1 mouse cellular context compared by ENCODE assay signal in the genomic region with DNA sequence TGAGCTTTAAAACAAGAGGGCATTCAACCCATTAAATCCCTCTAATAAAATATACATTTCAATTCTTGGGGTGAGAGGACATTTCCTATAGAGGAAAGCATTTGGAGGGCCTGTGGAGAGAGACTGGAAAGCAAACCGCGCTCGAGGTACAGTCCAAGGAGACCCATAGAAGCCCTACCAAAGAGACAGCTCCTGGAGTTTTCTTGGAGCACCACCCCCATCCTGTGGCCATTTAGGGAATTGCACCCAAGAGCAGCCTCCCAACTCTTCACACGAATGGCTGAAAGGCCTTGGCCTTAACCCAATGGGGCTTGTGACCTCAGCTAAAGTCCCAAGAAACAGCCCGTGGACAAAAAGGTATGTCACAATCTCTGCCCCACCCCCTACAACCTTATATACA.
A peak's percentile ranks its signal among the peaks of the same experiment; 100 is the strongest.
TF ChIP-seq lines count a peak whose summit lies in the region.

No protein-coding gene starts in this region.

TF ChIP-seq in MEL, 35 proteins besides CTCF, POLR2A, EP300 and RAD21 (continued from another document):
- TF ChIP-seq SIN3A (IDR thresholded peaks at IDR 0.05; ENCODE audit: low read length) (peak; percentile 23; the same call in 1 of the 2 replicates), MAZ (IDR thresholded peaks at IDR 0.05; ENCODE audit: low read depth, low read length) (no peak)
